Mouse (Mus musculus): ENCODE data around the gene Map3k5.

Gene Map3k5

GRCm38 (mm10) chr10:20107031-20107430, 172.8 kb downstream of the Map3k5 start:
- DNase-seq (ENCODE audit: extremely low spot score), result no peak

DNA sequence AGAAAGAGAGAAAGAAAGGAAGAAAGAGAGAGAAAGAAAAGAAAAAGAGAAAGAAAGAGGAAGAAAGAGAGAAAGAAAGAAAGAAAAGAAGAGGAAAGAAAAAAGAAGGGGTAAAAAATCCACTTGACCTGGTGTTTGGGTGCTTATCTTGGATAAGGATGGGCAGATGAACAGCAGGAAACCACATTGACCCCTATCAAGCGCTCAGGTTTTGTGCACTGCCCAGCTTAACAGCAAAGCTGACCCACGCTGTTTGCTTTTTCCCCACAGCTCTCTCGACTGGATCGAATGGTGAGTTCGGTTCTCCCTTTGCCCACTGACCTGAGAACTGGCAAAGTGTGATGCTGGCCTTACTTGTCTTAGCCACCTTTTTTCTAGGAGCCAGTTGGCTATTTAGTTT, 177.2 kb downstream of the Map3k5 start:
- DNase-seq (ENCODE audit: extremely low spot score), result no peak

GRCm38 (mm10) chr10:20112026-20112973, 178.0 kb downstream of the Map3k5 start:
- no peak for DNase-seq (ENCODE audit: extremely low spot score)

- no peak for DNase-seq (ENCODE audit: extremely low spot score)
Measured at GRCm38 (mm10) chr10:20119504-20120425, 185.5 kb downstream of the Map3k5 start.

DNA sequence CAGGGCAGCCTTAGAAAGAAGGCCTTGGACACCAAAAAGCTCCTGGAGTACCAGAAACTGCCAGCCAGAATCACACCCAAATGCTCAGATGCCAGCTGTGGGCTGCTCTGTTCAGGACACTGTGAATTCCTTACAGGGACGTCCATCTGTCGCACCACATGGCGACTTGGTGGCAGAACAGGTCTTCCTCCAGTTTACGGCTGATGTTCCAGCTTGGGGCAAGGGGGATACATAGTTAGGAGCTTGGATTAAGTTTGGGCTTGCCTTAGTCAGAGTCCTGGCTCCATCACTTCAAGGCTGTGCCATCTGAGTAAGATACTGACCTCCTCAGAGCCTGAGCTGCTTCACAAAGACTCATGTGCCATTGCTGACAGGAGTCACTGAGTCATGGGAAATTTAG, 187.7 kb downstream of the Map3k5 start:
- no peak for DNase-seq (ENCODE audit: extremely low spot score)

GRCm38 (mm10) chr10:20123401-20123800, 189.1 kb downstream of the Map3k5 start:
- DNase-seq (ENCODE audit: extremely low spot score), result no peak

- DNase-seq (ENCODE audit: extremely low spot score), result no peak
Measured at GRCm38 (mm10) chr10:20124576-20124975, 190.3 kb downstream of the Map3k5 start.

GRCm38 (mm10) chr10:20125226-20125625, 191.0 kb downstream of the Map3k5 start:
- peak; percentile 62 for DNase-seq (ENCODE audit: extremely low spot score)

GRCm38 (mm10) chr10:20132933-20133652, 198.8 kb downstream of the Map3k5 start:
- DNase-seq (ENCODE audit: extremely low spot score), result no peak

DNA sequence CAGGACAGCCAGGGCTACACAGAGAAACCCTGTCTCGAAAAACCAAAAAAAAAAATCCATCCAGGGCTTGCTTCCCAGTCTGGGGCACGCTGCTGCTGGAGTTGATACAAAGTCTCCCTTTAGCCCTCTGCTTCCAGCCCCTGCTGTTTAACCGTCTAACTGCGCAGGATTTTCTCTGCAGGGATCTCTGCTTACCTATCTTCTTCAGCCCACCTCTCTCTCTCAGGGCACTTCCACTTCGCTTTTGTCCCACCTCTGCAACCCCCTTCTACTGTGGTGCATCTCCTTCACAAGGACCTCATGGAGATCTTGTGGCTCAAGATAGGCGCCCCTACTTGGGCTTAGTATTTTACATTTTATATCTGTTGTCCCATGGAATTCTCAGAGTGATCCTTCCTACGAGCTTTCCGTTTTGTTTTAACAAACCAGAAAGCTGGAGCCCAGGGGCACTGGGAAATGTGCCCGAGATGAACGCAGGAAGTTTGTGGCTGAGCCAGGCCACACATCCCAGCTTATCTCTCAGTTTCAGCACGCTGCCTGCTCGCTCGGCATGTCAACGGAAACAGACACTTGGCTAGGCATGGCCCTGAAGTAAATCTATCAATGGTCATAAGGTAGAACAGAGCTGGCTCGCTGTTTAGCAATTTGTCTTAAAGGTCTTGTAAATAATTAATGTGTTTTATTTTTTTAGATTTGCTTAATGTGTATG, 201.2 kb downstream of the Map3k5 start:
- no peak for DNase-seq (ENCODE audit: extremely low spot score)

DNA sequence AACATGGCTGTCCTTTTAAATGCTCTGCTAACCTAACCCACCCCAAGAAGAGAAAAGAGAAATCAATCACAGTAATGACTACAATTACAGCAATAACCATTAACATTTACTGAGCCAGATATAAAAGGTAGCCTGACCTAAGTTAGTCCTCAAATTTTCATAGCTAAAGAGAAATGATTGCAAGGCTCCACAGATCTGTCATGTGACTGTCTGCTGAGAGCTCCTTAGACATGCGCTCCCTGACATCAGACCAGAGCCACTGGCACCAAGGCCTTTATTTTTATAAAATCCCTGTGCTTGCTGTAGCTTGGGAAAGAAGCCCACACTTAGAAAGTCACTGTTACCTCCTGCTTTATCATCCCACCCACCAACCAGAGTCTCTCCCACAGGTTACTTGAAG, 202.2 kb downstream of the Map3k5 start:
- DNase-seq (ENCODE audit: extremely low spot score), result no peak

DNA sequence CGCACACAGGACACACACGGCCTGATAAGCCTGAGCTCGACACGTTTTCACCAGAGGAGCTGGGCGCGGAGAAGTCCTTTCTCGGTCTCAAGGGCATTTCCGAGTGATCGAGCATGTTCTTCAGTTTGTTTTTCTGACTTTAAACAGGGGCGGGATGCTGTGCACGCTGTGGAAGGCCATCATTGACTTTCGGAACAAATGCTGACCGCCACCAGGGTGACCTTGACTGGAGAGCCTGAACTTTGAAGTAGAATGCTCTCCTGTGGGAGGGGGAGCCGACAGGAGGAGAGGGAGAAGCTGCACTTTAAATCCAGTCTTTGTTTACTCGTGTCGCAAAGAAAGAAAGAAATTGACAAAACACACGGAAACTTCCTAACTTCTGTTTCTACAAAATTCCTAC, 207.1 kb downstream of the Map3k5 start:
- peak; percentile 10 for DNase-seq (ENCODE audit: extremely low spot score)

DNA sequence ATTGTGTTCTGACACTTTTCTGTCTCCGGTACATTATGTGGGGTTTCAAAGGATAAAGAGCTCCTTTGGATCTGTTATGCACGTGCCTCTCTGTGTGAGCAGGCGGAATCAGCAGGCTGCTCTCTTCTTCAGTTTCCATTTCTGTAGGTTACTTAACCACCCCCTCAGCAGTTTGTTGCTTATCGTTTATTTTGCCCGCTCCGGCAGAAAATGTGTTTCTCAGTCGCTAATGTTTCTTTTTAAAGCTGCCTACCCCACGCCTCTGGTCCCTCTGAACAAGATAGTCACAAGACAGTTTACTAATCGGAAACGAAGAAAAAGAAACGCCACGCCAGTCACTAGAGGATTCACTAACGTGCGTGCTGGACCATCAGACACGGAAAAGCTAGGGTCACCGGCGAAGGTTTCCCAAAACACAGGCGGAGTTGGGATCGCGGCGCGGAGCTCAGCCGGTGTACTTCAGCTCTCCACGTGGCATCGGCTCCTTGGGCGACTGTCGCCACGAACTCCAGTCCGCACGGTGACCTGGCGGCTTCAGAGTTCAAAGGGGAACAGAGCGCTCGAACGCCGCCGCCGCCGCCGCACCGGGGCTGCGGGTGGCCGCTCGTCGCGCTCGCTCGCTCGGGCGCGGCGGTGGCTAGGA, 214.0 kb downstream of the Map3k5 start, which contains the start of gene Map7:
Map7 (plus strand) TSS at position 342 of the 643 bp plus-strand sequence.
- no peak for DNase-seq (ENCODE audit: extremely low spot score)

DNA sequence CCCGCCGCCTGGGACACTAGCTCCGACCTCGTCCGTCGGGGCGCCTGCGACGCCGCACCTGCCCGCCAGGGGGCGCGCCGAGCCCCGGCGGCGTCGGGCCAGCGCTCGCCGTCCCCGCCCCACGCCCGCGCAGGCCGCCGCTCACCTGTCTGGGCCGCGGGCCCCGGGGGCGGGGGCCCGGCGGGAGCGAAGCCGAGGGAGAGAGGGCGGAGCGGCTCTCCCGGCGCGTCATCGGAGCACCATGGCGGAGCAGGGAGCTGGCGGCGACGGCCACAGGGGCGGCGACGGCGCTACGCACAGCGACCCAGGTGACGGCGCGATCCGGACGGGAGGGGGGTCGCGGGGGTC, 214.5 kb downstream of the Map3k5 start:
- DNase-seq (ENCODE audit: extremely low spot score), result no peak

DNA sequence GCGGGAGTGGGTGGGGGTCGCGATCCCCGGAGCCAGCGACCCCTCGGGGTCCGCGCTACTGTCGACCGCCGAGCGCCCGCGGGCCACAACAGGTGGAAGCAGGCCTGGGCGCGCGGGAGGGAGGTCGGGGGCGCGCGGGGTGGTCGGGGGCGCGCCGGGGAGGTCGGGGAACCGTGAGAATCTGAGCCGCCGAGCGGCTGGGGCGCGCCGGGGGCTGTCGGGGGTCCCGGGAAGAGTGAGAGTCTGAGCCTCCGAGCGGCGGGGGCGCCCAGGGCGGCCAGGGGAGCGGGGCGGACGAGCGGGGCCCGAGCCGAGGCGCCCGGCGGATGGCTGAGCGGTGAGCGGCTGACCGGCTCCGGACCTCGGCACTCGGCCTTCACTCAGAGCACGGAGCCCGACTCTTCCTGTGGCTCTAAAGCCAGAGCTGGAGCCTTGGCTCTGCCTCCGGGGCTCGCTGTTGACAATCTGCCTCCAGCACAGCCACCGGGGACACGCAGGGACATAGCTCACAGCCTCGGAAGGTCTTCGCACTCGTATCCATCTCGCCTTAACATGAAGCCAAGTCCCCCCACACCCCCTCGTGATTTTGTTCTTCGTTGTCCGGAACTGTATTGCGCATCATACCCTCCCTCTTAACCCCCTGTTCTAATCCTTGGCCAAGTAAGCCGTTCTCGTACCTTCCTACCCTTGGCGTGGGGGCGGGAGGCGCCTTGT, 215.0 kb downstream of the Map3k5 start:
- peak; percentile 69 for DNase-seq (ENCODE audit: extremely low spot score)

GRCm38 (mm10) chr10:20149835-20150355, 215.6 kb downstream of the Map3k5 start:
- peak; percentile 34 for DNase-seq (ENCODE audit: extremely low spot score)

GRCm38 (mm10) chr10:20152131-20152530, 217.9 kb downstream of the Map3k5 start:
- DNase-seq (ENCODE audit: extremely low spot score), result no peak

DNA sequence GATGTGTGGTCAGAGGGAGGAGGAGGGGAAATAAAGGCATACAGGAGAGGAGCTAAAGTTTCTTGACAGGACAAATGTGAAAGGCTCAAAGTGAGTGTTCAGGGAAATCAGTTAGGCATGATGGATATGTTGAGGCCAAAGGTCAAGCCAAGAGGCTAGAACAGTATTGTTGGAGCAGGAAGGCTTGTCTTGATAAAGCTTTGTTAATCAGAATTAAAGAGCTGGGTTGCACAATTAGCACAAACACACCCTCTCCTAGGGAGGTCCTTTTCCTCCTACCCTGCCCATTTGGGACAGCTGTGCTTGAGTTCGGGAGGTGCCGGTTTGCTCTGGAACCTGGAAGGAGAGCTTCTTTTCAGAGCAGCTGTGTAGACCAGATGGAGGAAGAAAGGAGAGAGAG, 219.2 kb downstream of the Map3k5 start:
- peak; percentile 38 for DNase-seq (ENCODE audit: extremely low spot score)

DNA sequence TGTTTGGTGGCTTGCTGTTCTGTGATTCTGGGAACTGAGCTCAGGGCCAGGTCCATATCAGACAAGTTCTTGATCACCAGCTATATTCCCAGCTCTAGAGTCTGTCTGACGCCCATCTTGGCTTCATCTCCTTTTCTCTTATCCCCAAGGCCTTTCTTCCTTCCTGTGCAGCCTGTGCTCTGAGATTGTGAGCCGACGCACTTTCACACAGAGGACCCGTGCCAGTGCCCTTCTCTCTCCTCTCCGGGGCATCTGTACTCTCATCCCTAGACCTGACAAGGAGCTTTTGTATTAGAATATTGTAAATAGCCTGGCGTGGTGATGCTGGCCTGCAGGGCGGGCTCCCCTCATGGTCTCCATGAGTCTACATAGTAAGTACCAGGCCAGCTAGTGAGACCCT, 221.1 kb downstream of the Map3k5 start:
- DNase-seq (ENCODE audit: extremely low spot score), result no peak

All from embryo, embryonic 9.5 days (tissue).